Mouse (Mus musculus) granulocyte monocyte progenitor cell, adult 5-6 weeks (primary cell): ENCODE results near the gene Ip6k3. TPM values are rescaled to one million over a fixed set of nuclear protein-coding genes. Genes with fewer than 3 reads are reported as not detected.

Source experiments
- ATAC-seq: replicated peaks from 2 replicates; pipeline ENCODE4 v1.8.0; 2016; ENCODE audit warnings: mild to moderate bottlenecking, moderate TSS enrichment, inconsistent platforms; ENCODE audit not compliant: poor library complexity, severe bottlenecking
- total RNA-seq, 2 experiments: library from RNA; stranded (forward) in 1 of 2; stranded (reverse) in 1 of 2; fragments of 200-712, 200-1000 nt in 1 of 2; fragments of >200 nt in 1 of 2; fragmentation: Nextera tagmentation in 1 of 2; gene quantifications; 2 replicates each; pipeline ENCODE4 v1.2.3; 2014 to 2017

Gene Ip6k3
- total RNA-seq, 2 experiments from 2014 or later: not detected

- ATAC-seq: no peak
Measured at GRCm38 (mm10) chr17:27126974-27127373, 40.6 kb downstream of the Ip6k3 start.

GRCm38 (mm10) chr17:27125669-27126202 is 41.9 kb downstream of the Ip6k3 start:
- ATAC-seq: no peak

GRCm38 (mm10) chr17:27125185-27125584 is 42.4 kb downstream of the Ip6k3 start:
- ATAC-seq: peak; percentile 54; the same call in 1 of the 2 replicates

- ATAC-seq: no peak
Measured at GRCm38 (mm10) chr17:27123813-27124375, 43.7 kb downstream of the Ip6k3 start.

GRCm38 (mm10) chr17:27123103-27123502 is 44.5 kb downstream of the Ip6k3 start:
- ATAC-seq: no peak

- no peak for ATAC-seq
Measured at GRCm38 (mm10) chr17:27122701-27123100, 44.9 kb downstream of the Ip6k3 start.

- no peak for ATAC-seq
Measured at GRCm38 (mm10) chr17:27121781-27122180, 45.8 kb downstream of the Ip6k3 start.

- no peak for ATAC-seq
Measured at GRCm38 (mm10) chr17:27121266-27121665, 46.3 kb downstream of the Ip6k3 start.

- no peak for ATAC-seq
Measured at GRCm38 (mm10) chr17:27120561-27121024, 47.0 kb downstream of the Ip6k3 start.

GRCm38 (mm10) chr17:27119954-27120353 is 47.6 kb downstream of the Ip6k3 start:
- ATAC-seq: no peak

- no peak for ATAC-seq
Measured at GRCm38 (mm10) chr17:27119540-27119895, 48.1 kb downstream of the Ip6k3 start.

GRCm38 (mm10) chr17:27118676-27119539 is 48.7 kb downstream of the Ip6k3 start:
- ATAC-seq: peak; percentile 77

- ATAC-seq: no peak
Measured at GRCm38 (mm10) chr17:27110072-27110471, 57.5 kb downstream of the Ip6k3 start.

- ATAC-seq: no peak
Measured at GRCm38 (mm10) chr17:27107936-27108335, 59.7 kb downstream of the Ip6k3 start.

GRCm38 (mm10) chr17:27106745-27107144 is 60.9 kb downstream of the Ip6k3 start:
- ATAC-seq: peak; percentile 47; the same call in 1 of the 2 replicates

GRCm38 (mm10) chr17:27105698-27106470 is 61.7 kb downstream of the Ip6k3 start:
- peak; percentile 70 for ATAC-seq

- ATAC-seq: no peak
Measured at GRCm38 (mm10) chr17:27101675-27102074, 65.9 kb downstream of the Ip6k3 start.

GRCm38 (mm10) chr17:27095690-27096089 is 71.9 kb downstream of the Ip6k3 start:
- no peak for ATAC-seq
